Comparison of ENCODE assay signal across 35 mouse cellular contexts in the genomic region with DNA sequence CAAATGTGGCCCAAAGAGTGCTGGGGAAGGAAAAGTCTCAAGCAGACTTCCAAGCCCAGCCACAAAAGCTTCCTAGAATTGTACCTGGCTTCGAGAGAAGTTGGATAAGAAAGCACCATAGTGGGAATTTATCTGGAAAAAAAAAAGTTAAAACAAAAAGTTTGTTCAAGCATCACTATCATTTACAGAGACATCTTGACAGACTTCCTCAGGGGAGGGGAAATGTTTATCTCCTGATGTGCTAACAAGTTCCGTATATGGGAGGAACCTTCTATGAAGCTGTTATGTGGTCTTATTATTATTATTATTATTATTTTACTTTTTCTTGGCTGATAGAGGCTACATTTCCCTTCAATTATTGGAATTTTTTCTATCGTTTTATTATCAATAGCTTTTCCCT.
"Had no signal": no experiment of that assay in that cellular context is flagged by ENCODE, and none has a peak within 500 bp of the region (broad histone marks: within the 10 kb centered on the region; RNA-seq: fewer than 3 reads in every experiment).

No protein-coding gene starts in this region.

- H3K36me3 ChIP-seq: heart, embryonic 10.5 days; heart, embryonic 12.5 days; heart, embryonic 13.5 days; heart, embryonic 15.5 days; hindbrain, embryonic 10.5 days; hindbrain, embryonic 12.5 days; hindbrain, embryonic 13.5 days; hindbrain, embryonic 15.5 days; intestine, embryonic 15.5 days; kidney, embryonic 15.5 days had no signal

- H3K9ac ChIP-seq: heart, embryonic 12.5 days; heart, embryonic 13.5 days; heart, embryonic 15.5 days; hindbrain, embryonic 12.5 days; hindbrain, embryonic 13.5 days; hindbrain, embryonic 14.5 days; hindbrain, embryonic 15.5 days; intestine, embryonic 15.5 days; kidney, embryonic 15.5 days had no signal

- H3K27me3 ChIP-seq: heart, embryonic 12.5 days; heart, embryonic 13.5 days; heart, embryonic 15.5 days; hindbrain, embryonic 12.5 days; hindbrain, embryonic 13.5 days; hindbrain, embryonic 15.5 days; intestine, embryonic 15.5 days; kidney, embryonic 15.5 days had no signal

- H3K4me1 ChIP-seq: heart, embryonic 10.5 days; heart, embryonic 12.5 days; heart, embryonic 13.5 days; heart, embryonic 15.5 days; hindbrain, embryonic 10.5 days; hindbrain, embryonic 12.5 days; hindbrain, embryonic 13.5 days; hindbrain, embryonic 15.5 days; intestine, embryonic 15.5 days had no signal

- ATAC-seq: hindbrain, embryonic 16.5 days; hindbrain, postnatal 0 days; inflammation-experienced regulatory T-cells, adult 6 months; intestine, embryonic 15.5 days; intestine, embryonic 16.5 days; intestine, postnatal 0 days had no signal

- H3K4me2 ChIP-seq: heart, embryonic 11.5 days; heart, embryonic 12.5 days; heart, embryonic 13.5 days; heart, embryonic 15.5 days; hindbrain, embryonic 12.5 days; hindbrain, embryonic 13.5 days; hindbrain, embryonic 14.5 days; hindbrain, embryonic 15.5 days; intestine, embryonic 15.5 days; kidney, embryonic 15.5 days had no signal

- H3K27ac ChIP-seq: heart, embryonic 10.5 days; heart, embryonic 13.5 days; heart, embryonic 15.5 days; hindbrain, embryonic 10.5 days; hindbrain, embryonic 12.5 days; hindbrain, embryonic 13.5 days; hindbrain, embryonic 14.5 days; hindbrain, embryonic 15.5 days; hindbrain, postnatal 0 days; intestine, embryonic 15.5 days; kidney, embryonic 15.5 days; kidney, postnatal 0 days; layer of hippocampus, adult 2 months had no signal

- DNase-seq: heart, postnatal 10 days; heart, postnatal 14 days; heart, postnatal 36 days; heart, postnatal 4 days; kidney, adult 11 months; kidney, adult 18-20 months; kidney, adult 2 months; kidney, adult 8-10 months; kidney, adult 9 months; kidney, postnatal 10 days; kidney, postnatal 14 days; kidney, postnatal 25 days; kidney, postnatal 36 days; kidney, postnatal 4 days; layer of hippocampus, adult 9-11 months; layer of hippocampus, postnatal 36 days had no signal

- H3K4me3 ChIP-seq: heart, embryonic 10.5 days; heart, embryonic 12.5 days; heart, embryonic 13.5 days; heart, embryonic 15.5 days; hindbrain, embryonic 10.5 days; hindbrain, embryonic 12.5 days; hindbrain, embryonic 13.5 days; hindbrain, embryonic 15.5 days; intestine, embryonic 15.5 days; kidney, embryonic 15.5 days; layer of hippocampus, adult 2 months had no signal

- H3K9me3 ChIP-seq: heart, embryonic 10.5 days; heart, embryonic 12.5 days; heart, embryonic 13.5 days; heart, embryonic 15.5 days; hindbrain, embryonic 10.5 days; hindbrain, embryonic 12.5 days; hindbrain, embryonic 13.5 days; hindbrain, embryonic 15.5 days; intestine, embryonic 15.5 days; kidney, embryonic 15.5 days had no signal
